Mouse (Mus musculus) CD4-positive, CD25-positive, alpha-beta regulatory T cell, adult 2 months (primary cell): ENCODE data around the gene Gprc5a.

ENCODE experiments used
- DNase-seq: peaks from one replicate; pipeline ENCODE4 v3.0.0-alpha.2; 2012; ENCODE audit warnings: low read depth, low spot score

The Gprc5a gene

GRCm38 (mm10) chr6:135065236-135065957, at the start of gene Gprc5a:
Gene Gprc5a (plus strand): TSS chr6:135065651.
- peak; percentile 85 for DNase-seq

DNA sequence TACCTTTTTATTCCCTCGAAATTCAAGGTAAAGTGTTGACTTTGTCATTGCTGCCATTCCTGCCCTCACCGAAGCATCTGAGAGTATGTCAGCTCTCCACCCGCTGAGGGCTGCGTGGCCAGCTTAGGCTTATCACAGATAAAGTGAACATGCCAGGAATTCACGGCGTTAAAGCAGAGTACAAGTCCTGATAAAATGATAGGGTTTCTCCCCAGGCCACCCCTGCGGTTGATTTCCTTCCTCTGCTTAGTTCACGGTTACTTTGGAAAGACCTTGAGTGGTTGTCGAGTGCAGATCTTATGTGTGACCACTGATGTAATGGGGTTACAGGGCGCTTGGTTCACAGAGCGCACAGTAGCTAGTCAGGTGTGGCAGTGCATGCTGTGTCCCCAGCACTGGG, 48.2 kb upstream of the Gprc5a start:
- DNase-seq, result no peak

- no peak for DNase-seq
Measured at GRCm38 (mm10) chr6:135019564-135019963, 45.9 kb upstream of the Gprc5a start.

DNA sequence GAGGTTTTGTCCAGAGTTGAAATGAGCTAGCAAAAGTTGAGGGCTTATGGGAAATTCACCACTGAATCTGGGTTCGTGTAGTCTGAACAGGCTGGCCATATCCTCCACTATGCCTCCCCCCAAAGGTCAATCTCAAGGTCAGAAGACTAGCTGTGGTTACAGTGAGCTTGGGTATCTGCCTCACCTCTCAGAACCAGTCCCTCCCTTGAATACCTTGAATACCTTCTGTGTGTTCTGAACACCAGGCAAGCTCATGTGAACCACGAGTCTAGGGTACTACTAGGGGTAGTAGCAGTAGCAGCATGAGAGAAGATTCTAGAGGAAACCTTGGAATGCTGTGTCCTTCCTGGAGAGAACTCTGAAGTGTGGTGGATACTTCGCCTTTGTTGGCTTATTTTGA, 43.8 kb upstream of the Gprc5a start:
- no peak for DNase-seq

- DNase-seq, result no peak
Measured at GRCm38 (mm10) chr6:135023379-135023778, 42.1 kb upstream of the Gprc5a start.

DNA sequence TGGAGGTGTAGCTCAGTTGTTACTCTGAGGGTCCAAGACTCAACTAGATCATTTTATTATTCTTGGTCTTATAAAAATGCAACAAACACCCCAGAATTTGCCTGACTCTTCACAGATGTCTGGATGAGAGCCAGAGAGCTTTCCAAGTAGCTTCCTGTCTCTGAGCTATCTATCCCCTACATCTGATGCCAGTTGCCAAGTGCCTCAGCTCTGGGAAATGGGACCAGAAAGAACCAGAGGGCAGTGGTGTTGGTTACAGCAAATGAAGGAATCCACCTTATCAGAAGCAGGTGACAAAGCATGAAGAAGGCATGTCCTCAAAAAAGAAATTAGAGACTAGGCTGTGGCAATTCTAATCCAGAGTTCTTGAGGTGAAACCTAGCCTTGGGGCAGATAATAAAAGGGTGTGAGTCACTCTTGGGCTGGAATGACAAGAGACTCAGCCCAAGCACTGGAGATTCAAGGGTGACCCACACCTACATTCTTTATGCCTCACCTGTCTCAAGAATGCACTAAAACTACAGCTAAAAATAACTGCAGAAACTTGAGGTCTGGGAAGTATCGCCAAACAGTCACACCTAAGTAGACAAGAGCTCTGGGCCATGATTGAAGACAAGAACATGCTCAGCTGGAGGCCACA, 40.5 kb upstream of the Gprc5a start:
- DNase-seq, result no peak

- peak; percentile 62 for DNase-seq
Measured at GRCm38 (mm10) chr6:135026232-135026631, 39.2 kb upstream of the Gprc5a start.

- no peak for DNase-seq
Measured at GRCm38 (mm10) chr6:135026755-135027154, 38.7 kb upstream of the Gprc5a start.

DNA sequence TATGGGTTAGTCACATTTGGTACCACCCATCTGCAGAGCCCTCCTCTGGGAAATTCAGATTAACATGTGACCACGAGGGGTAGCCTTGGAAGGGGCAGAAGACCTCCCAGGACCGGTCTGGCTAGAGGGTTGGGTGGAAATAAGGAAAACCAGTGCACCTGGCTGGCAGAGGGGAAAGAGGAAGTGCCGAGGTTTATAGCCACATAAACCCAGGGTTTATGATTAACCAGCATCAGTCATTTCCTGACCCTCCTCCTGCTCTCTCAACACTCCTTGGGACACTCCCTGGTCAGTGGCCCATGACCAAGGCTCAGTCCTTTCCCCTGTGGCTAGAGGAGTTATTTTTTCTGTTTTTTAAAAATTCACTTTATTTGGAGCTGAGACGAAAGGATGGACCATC, 36.2 kb upstream of the Gprc5a start:
- DNase-seq, result no peak

DNA sequence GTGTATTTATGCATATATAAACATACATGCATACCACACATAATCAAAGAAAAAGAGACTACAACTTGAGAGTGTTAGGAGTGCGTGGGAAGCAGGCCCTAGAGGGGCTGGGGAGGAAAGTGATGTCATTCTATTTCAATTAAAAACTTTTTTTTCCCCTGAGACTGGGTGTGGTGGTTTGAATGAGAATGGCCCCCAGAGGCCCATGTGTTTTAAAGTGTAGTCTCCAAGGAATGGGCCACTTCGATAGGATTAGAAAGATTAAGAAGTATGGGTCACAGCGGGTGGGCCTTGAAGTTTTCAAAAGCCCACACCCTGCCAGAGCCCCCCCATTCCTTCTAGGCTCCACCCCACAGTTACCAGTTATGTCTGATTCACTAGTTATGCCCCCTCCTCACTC, 26.8 kb upstream of the Gprc5a start:
- DNase-seq, result no peak

DNA sequence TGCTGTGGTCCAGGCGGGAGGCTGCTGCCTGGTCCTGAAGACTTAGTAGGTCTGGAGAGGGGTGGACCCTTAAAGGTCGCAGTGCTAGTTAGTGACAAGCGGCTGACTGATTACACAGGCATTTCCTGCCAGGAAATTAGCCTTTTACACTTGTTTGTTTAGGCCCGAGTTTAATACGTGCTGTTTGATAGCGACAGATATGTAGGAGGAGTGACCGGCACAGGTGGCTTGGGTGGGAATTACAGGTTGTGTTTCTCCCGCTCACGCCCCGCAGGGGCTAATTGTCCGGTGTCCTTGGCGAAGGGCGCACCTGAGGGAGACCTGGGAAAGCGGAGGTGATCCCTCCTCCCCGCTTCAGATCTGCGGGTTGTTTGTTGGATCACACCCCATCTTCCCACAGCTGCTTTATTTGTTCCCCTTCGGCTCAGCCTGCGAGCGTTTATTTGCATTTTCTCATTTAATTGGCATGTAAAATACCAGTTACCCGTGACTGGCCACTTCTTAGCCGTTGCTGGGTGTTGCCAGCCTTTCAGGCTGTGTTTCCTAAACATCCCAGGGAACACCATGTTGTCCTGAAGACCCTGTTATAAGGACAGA, 25.1 kb upstream of the Gprc5a start:
- no peak for DNase-seq

- DNase-seq, result no peak
Measured at GRCm38 (mm10) chr6:135041930-135042329, 23.5 kb upstream of the Gprc5a start.

DNA sequence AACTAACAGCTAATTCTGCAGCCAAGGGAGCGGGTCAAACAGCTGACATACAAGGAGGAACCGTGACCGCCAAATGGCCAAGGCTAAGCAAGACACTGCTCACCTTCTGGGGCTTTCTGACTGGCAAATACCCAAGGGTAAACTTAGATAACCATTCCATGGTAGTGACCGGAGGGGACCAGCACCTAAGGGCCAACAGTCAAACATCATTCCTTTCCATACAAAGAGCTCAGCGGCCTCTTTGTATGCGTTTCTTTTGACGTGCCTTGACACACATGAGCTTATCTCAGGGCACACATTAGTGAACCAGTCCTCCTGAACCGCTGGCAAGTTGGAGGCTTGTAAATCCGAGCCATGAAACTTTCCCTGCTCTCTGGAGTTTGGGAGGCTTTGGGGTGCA, 18.2 kb upstream of the Gprc5a start:
- peak; percentile 17 for DNase-seq

- no peak for DNase-seq
Measured at GRCm38 (mm10) chr6:135048509-135048908, 16.9 kb upstream of the Gprc5a start.

DNA sequence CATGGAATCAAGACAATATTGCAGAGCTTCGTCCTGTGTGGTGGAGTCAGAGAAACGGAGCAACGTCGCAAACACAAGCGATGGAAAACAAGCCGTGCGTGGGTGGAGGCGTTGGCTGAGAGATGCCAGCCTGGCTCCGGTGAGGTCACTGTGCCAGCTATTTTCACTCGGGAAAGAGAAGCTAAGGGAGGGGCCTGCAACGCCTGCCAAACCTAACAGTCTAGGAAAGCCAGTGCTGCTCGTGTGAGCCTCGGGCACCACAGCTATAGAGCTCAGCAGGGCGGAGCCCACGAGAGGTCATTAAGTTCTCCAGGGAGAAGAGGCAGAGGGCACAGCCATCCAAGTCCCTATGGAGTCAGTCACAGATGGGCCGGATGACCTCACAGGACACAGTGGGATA, 16.5 kb upstream of the Gprc5a start:
- DNase-seq, result no peak

GRCm38 (mm10) chr6:135053789-135054188, 11.7 kb upstream of the Gprc5a start:
- no peak for DNase-seq

- no peak for DNase-seq
Measured at GRCm38 (mm10) chr6:135055882-135056281, 9.6 kb upstream of the Gprc5a start.

DNA sequence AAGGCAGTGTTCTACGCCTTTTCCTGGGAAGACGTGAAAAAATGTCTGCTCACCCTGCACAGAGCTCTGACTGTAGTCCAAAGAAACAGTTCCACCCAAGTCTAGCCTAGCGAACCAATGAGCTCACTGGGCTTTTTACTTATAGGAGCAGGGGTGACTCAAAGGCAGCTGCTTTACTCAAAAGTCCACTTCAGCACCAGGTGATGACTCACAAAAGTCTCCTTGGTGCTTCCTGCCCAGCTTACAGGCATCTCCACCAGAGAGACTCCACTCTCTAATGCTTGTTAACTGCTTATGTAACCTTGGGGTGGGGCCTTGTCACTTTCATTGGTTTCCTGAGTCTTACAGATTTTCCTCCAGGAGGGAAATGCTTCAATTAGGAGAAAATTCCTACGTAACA, 4.7 kb upstream of the Gprc5a start:
- DNase-seq, result no peak

- DNase-seq, result no peak
Measured at GRCm38 (mm10) chr6:135064621-135065020, 830 bp upstream of the Gprc5a start.

DNA sequence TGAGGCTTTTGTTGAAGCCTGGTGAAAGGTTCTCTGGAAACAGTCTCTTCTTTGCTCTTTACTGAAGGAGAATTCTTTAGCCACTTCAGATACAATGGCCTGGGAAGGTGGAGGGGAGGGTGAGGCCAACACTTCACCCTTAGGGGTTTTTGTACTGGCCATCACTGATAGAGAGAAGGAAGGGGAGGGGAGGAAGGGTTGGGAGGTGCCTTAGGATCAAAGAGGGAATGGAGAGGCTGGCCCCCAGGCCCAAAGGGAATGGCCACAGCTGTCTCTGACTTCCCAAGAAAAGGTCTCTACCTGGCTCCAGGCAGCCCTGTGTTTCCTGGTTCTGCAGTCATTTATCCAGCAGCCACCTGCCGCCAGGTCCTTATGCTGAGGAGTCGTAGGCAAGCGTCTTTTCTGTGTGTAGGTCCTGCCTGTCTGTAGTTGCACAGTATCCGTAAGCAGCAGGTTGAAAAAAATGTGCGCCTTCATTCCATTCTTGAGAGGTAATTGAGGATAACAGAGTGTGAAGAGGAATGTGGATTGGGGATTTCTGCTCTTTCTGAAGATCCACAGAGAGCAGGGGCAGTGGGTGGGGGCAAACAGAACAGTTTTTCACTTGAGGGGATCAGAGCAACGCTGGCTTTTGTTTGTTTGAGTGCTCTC, 1.5 kb downstream of the Gprc5a start:
- DNase-seq, result no peak

DNA sequence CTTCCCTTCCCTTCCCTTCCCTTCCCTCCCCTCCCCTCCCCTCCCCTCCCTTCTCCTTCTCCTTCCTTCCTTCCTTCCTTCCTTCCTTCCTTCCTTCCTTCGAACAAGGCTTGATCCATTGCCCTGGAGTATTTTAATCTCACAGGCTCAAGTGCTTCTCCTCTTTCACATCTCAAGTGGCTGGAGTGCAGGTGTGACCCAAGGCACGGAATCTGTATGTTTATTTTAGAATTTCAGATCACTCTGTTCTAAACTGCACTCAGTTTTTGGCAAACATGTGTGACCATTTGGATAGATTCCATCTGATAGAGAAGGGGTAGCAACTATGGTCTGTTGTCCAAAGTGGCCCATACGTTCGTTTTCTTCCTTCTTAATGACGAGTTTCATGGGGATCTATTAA, 2.8 kb downstream of the Gprc5a start:
- no peak for DNase-seq

DNA sequence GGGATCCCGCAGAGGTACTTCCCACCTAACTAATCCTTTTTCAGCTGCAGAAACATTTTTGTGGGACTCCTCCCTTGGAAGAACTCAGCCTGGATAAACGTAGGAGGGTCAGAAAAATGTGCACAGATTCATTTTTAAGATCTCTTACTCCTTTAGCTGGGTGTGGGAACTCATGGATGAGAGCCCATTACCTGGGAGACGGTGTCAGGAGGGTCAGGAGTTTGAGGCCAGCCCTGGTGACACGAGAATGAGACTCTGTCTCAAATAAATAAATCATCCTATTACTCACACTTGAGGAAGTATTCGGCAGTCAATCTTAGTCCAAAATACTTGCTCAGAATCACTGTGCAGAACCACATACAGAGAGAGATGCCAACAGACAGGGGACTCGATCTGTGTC, 4.4 kb downstream of the Gprc5a start:
- DNase-seq, result no peak

DNA sequence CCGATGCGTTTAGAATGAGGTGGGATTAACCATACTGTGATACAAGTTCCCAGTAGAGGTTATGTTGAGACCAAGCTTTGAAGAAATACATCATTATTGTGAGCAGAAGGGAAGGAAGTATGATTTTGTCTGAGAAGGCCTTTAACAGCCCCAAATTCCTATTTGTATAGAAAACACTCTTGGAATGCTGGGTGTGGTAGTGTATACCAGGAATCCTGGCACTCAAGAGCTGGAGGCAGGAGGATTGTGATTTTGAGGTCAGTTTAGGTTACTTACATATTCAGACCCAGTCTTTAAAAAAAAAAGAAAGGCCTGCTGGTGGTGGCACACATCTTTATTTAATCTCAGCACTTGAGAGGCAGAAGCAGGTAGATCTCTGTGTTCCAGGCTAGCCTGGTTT, 4.9 kb downstream of the Gprc5a start:
- no peak for DNase-seq
